Mouse (Mus musculus): ENCODE measurements around the gene Gm16253. TPM values are rescaled to one million over a fixed set of nuclear protein-coding genes. Genes with fewer than 3 reads are reported as not detected.

The Gm16253 gene
- total and polyA plus RNA-seq, 2 experiments from 2014 or later, result 0.52 TPM; not detected in 1

- H3K9ac ChIP-seq (replicated peaks; ENCODE audit: low read length, poor library complexity, severe bottlenecking), result no peak overlapping the region
- H3K27ac ChIP-seq (ENCODE audit: low read depth, low read length), result no peak overlapping the region
- H3K9me3 ChIP-seq (ENCODE audit: low read length), result no peaks in the 10 kb centered on the region
- no peaks in the 10 kb centered on the region for H3K4me1 ChIP-seq (ENCODE audit: insufficient read depth, low read length)
- no peak overlapping the region for H3K4me2 ChIP-seq (ENCODE audit: low read depth, low read length, poor library complexity, severe bottlenecking)
- no peaks in the 10 kb centered on the region for H3K27me3 ChIP-seq (ENCODE audit: insufficient read depth, low read length)
- DNase-seq (ENCODE audit: low spot score), result no peak
- TF ChIP-seq CTCF (IDR thresholded peaks at IDR 0.05), result no peak
- 84% methylated on average over 19 of the region's 19 CpGs for WGBS
- ATAC-seq (ENCODE audit: low FRiP score), result no peak
- H3K36me3 ChIP-seq (ENCODE audit: insufficient read depth, low read length), result no peaks in the 10 kb centered on the region
- H3K4me3 ChIP-seq (ENCODE audit: low read depth, low read length), result no peak overlapping the region
Observed at GRCm38 (mm10) chr3:96573611-96574511, 2.9 kb upstream of the Gm16253 start.

GRCm38 (mm10) chr3:96575272-96575984, 1.4 kb upstream of the Gm16253 start:
- H3K27me3 ChIP-seq (ENCODE audit: insufficient read depth, low read length), result no peaks in the 10 kb centered on the region
- no peak overlapping the region for H3K4me2 ChIP-seq (ENCODE audit: low read depth, low read length, poor library complexity, severe bottlenecking)
- H3K27ac ChIP-seq (ENCODE audit: low read depth, low read length), result no peak overlapping the region
- H3K9me3 ChIP-seq (ENCODE audit: low read length), result no peaks in the 10 kb centered on the region
- H3K4me1 ChIP-seq (ENCODE audit: insufficient read depth, low read length), result 0 out of 2 replicates have a peak, but pooled peaks cover 3% of the 10 kb centered on the region
- no peak for ATAC-seq (ENCODE audit: low FRiP score)
- DNase-seq (ENCODE audit: low spot score), result no peak
- no peak overlapping the region for H3K9ac ChIP-seq (replicated peaks; ENCODE audit: low read length, poor library complexity, severe bottlenecking)
- WGBS, result 89% methylated on average over 8 of the region's 8 CpGs
- TF ChIP-seq CTCF (IDR thresholded peaks at IDR 0.05), result no peak
- H3K36me3 ChIP-seq (ENCODE audit: insufficient read depth, low read length), result no peaks in the 10 kb centered on the region
- no peak overlapping the region for H3K4me3 ChIP-seq (ENCODE audit: low read depth, low read length)

- no peak for TF ChIP-seq CTCF (IDR thresholded peaks at IDR 0.05)
- H3K4me3 ChIP-seq (ENCODE audit: low read depth, low read length), result no peak overlapping the region
Observed at GRCm38 (mm10) chr3:96576005-96576658, 652 bp upstream of the Gm16253 start.

GRCm38 (mm10) chr3:96577566-96577965, 782 bp downstream of the Gm16253 start:
- Histone ChIP-seq H3K36me3 (ENCODE audit: insufficient read depth, low read length) (no peaks in the 10 kb centered on the region), H3K9ac (replicated peaks; ENCODE audit: low read length, poor library complexity, severe bottlenecking) (no peak overlapping the region), H3K27ac (ENCODE audit: low read depth, low read length) (peak overlapping the region; percentile 74), H3K27me3 (ENCODE audit: insufficient read depth, low read length) (no peaks in the 10 kb centered on the region), H3K4me2 (ENCODE audit: low read depth, low read length, poor library complexity, severe bottlenecking) (no peak overlapping the region), H3K4me3 (ENCODE audit: low read depth, low read length) (no peak overlapping the region), H3K4me1 (ENCODE audit: insufficient read depth, low read length) (0 out of 2 replicates have a peak, but pooled peaks cover 3% of the 10 kb centered on the region), H3K9me3 (ENCODE audit: low read length) (no peaks in the 10 kb centered on the region)
- DNase-seq (ENCODE audit: low spot score) (no peak), ATAC-seq (ENCODE audit: low FRiP score) (no peak)
- no peak for TF ChIP-seq CTCF (IDR thresholded peaks at IDR 0.05)
- 78% methylated on average over 4 of the region's 4 CpGs for WGBS

More at GRCm38 (mm10) chr3:96576005-96576658, 652 bp upstream of the Gm16253 start:
- 65% methylated on average over 14 of the region's 14 CpGs for WGBS
- 0 out of 2 replicates have a peak, but pooled peaks cover 3% of the 10 kb centered on the region for H3K4me1 ChIP-seq (ENCODE audit: insufficient read depth, low read length)
- no peaks in the 10 kb centered on the region for H3K36me3 ChIP-seq (ENCODE audit: insufficient read depth, low read length)
- no peaks in the 10 kb centered on the region for H3K27me3 ChIP-seq (ENCODE audit: insufficient read depth, low read length)
- peak overlapping the region; percentile 74 for H3K27ac ChIP-seq (ENCODE audit: low read depth, low read length)
- no peak overlapping the region for H3K9ac ChIP-seq (replicated peaks; ENCODE audit: low read length, poor library complexity, severe bottlenecking)
- DNase-seq (ENCODE audit: low spot score) (no peak), ATAC-seq (ENCODE audit: low FRiP score) (no peak)
- no peaks in the 10 kb centered on the region for H3K9me3 ChIP-seq (ENCODE audit: low read length)
- H3K4me2 ChIP-seq (ENCODE audit: low read depth, low read length, poor library complexity, severe bottlenecking), result peak overlapping the region; percentile 28; the same call in 1 of the 2 replicates

GRCm38 (mm10) chr3:96578561-96579238, 1.9 kb downstream of the Gm16253 start:
- Histone ChIP-seq H3K9me3 (ENCODE audit: low read length) (no peaks in the 10 kb centered on the region), H3K9ac (replicated peaks; ENCODE audit: low read length, poor library complexity, severe bottlenecking) (no peak overlapping the region), H3K27ac (ENCODE audit: low read depth, low read length) (no peak overlapping the region), H3K36me3 (ENCODE audit: insufficient read depth, low read length) (no peaks in the 10 kb centered on the region), H3K4me2 (ENCODE audit: low read depth, low read length, poor library complexity, severe bottlenecking) (no peak overlapping the region), H3K4me3 (ENCODE audit: low read depth, low read length) (no peak overlapping the region), H3K27me3 (ENCODE audit: insufficient read depth, low read length) (no peaks in the 10 kb centered on the region), H3K4me1 (ENCODE audit: insufficient read depth, low read length) (0 out of 2 replicates have a peak, but pooled peaks cover 3% of the 10 kb centered on the region)
- ATAC-seq (ENCODE audit: low FRiP score), result no peak
- TF ChIP-seq CTCF (IDR thresholded peaks at IDR 0.05), result no peak
- 75% methylated on average over 12 of the region's 12 CpGs for WGBS
- DNase-seq (ENCODE audit: low spot score), result no peak
